Mouse (Mus musculus) adrenal gland, postnatal 36 days (tissue): ENCODE measurements around the gene Mrps5. TPM values are rescaled to one million over a fixed set of nuclear protein-coding genes. Genes with fewer than 3 reads are reported as not detected.
A peak's percentile ranks its signal among the peaks of the same experiment; 100 is the strongest.
"Not testable (repeated sequence)": the region's sequence is repeated elsewhere in the genome, so short reads cannot be mapped to it uniquely, and the experiment has no call there.

Source experiments
- DNase-seq, 2 experiments: peaks; one replicate each; pipeline ENCODE4 v3.0.0; 2021; ENCODE audit warnings: mixed read lengths in 1 of 2
- long read RNA-seq, 2 experiments: library from polyadenylated mRNA; stranded (forward); transcript quantifications; one replicate each; pipeline ENCODE4 v2.0.0; 2021; ENCODE audit warnings: borderline sequencing depth in 2 of 2
- total RNA-seq, 2 experiments: library from RNA; stranded (reverse); gene quantifications; 2 replicates each; pipeline ENCODE4 v1.2.3; 2021

The Mrps5 gene
- 100 to 1,000 TPM; 113 to 115 TPM for total RNA-seq
- long read RNA-seq, experiment 1, full-length matches to known transcripts: 151 of 167 reads
- long read RNA-seq, experiment 1, partial matches to known transcripts: 11 of 167 reads
- long read RNA-seq, experiment 1, other reads (novel, unspliced or antisense): 5 of 167 reads
- long read RNA-seq, experiment 2, full-length matches to known transcripts: 48 of 58 reads
- long read RNA-seq, experiment 2, partial matches to known transcripts: 3 of 58 reads
- long read RNA-seq, experiment 2, other reads (novel, unspliced or antisense): 7 of 58 reads

GRCm38 (mm10) chr2:127586694-127587513, at the start of gene Mrps5, which contains the start of gene Zfp661:
Gene Mrps5, plus strand, starts transcription at chr2:127587222.
Gene Zfp661, minus strand, starts transcription at chr2:127587094.
- DNase-seq: peak; percentile 85 to 89

- peak; percentile 68 to 71 for DNase-seq
Observed at GRCm38 (mm10) chr2:127537548-127537947, 49.5 kb upstream of the Mrps5 start.

- DNase-seq: peak in 1 of 2 experiments; percentile 9
Observed at GRCm38 (mm10) chr2:127539494-127539893, 47.5 kb upstream of the Mrps5 start.

GRCm38 (mm10) chr2:127541185-127541584, 45.8 kb upstream of the Mrps5 start, which contains the start of gene Prom2:
Gene Prom2, minus strand, starts transcription at chr2:127541467.
- no peak for DNase-seq

GRCm38 (mm10) chr2:127541697-127542096, 45.3 kb upstream of the Mrps5 start:
- DNase-seq: no peak

- no peak for DNase-seq
Observed at GRCm38 (mm10) chr2:127548342-127549074, 38.5 kb upstream of the Mrps5 start.

- no peak for DNase-seq
Observed at GRCm38 (mm10) chr2:127549711-127550110, 37.3 kb upstream of the Mrps5 start.

- DNase-seq: no peak
Observed at GRCm38 (mm10) chr2:127550446-127550845, 36.6 kb upstream of the Mrps5 start.

- no peak for DNase-seq
Observed at GRCm38 (mm10) chr2:127551078-127551477, 35.9 kb upstream of the Mrps5 start.

- peak; percentile 81 to 82 for DNase-seq
Observed at GRCm38 (mm10) chr2:127559070-127559966, 27.7 kb upstream of the Mrps5 start.

GRCm38 (mm10) chr2:127573322-127573721, 13.7 kb upstream of the Mrps5 start:
- DNase-seq: no peak

GRCm38 (mm10) chr2:127584436-127584858, 2.6 kb upstream of the Mrps5 start:
- peak; percentile 94 to 95 for DNase-seq

GRCm38 (mm10) chr2:127587514-127587844, 457 bp downstream of the Mrps5 start:
- no peak for DNase-seq

GRCm38 (mm10) chr2:127588897-127589296, 1.9 kb downstream of the Mrps5 start:
- no peak for DNase-seq

GRCm38 (mm10) chr2:127590204-127590603, 3.2 kb downstream of the Mrps5 start:
- DNase-seq: peak in 1 of 2 experiments; percentile 10

- DNase-seq: no peak
Observed at GRCm38 (mm10) chr2:127590840-127591239, 3.8 kb downstream of the Mrps5 start.

- not testable (repeated sequence) for DNase-seq
Observed at GRCm38 (mm10) chr2:127603383-127603782, 16.4 kb downstream of the Mrps5 start.

GRCm38 (mm10) chr2:127605203-127605602, 18.2 kb downstream of the Mrps5 start:
- no peak for DNase-seq

GRCm38 (mm10) chr2:127608234-127608633, 21.2 kb downstream of the Mrps5 start:
- DNase-seq: no peak

- no peak for DNase-seq
Observed at GRCm38 (mm10) chr2:127608986-127609385, 22.0 kb downstream of the Mrps5 start.

GRCm38 (mm10) chr2:127611386-127611785, 24.4 kb downstream of the Mrps5 start:
- DNase-seq: no peak
